Mouse (Mus musculus) spleen, adult 18-20 months (tissue): ENCODE data around the gene Abca4.

Experiments used
- DNase-seq, 2 experiments: peaks; one replicate each; pipeline ENCODE4 v3.0.0; 2022; ENCODE audit warnings: mixed read lengths in 2 of 2

Gene Abca4

GRCm38 (mm10) chr3:122118651-122119214, 74.5 kb downstream of the Abca4 start:
- DNase-seq = no peak

GRCm38 (mm10) chr3:122119733-122120132, 75.5 kb downstream of the Abca4 start:
- DNase-seq = no peak

- no peak for DNase-seq
These were observed 76.0 kb downstream of the Abca4 start for GRCm38 (mm10) chr3:122120217-122120616.

GRCm38 (mm10) chr3:122122127-122122663, 78.0 kb downstream of the Abca4 start:
- DNase-seq = peak; percentile 42 to 63

GRCm38 (mm10) chr3:122122838-122123237, 78.6 kb downstream of the Abca4 start:
- no peak for DNase-seq

GRCm38 (mm10) chr3:122128999-122129493, 84.8 kb downstream of the Abca4 start:
- DNase-seq = no peak

- DNase-seq = no peak
These were observed 86.5 kb downstream of the Abca4 start for GRCm38 (mm10) chr3:122130771-122131170.

GRCm38 (mm10) chr3:122131633-122132032, 87.4 kb downstream of the Abca4 start:
- no peak for DNase-seq

GRCm38 (mm10) chr3:122133255-122133654, 89.0 kb downstream of the Abca4 start:
- DNase-seq = no peak

GRCm38 (mm10) chr3:122133840-122134239, 89.6 kb downstream of the Abca4 start:
- no peak for DNase-seq

GRCm38 (mm10) chr3:122140589-122141400, 96.6 kb downstream of the Abca4 start:
- DNase-seq = peak in 1 of 2 experiments; percentile 12

GRCm38 (mm10) chr3:122142256-122142922, 98.1 kb downstream of the Abca4 start:
- DNase-seq = no peak

GRCm38 (mm10) chr3:122143432-122143831, 99.2 kb downstream of the Abca4 start:
- DNase-seq = no peak

GRCm38 (mm10) chr3:122145430-122145829, 101.2 kb downstream of the Abca4 start:
- no peak for DNase-seq

- DNase-seq = no peak
These were observed 106.6 kb downstream of the Abca4 start for GRCm38 (mm10) chr3:122150836-122151235.

- no peak for DNase-seq
These were observed 108.2 kb downstream of the Abca4 start for GRCm38 (mm10) chr3:122152431-122152830.

- no peak for DNase-seq
These were observed 109.8 kb downstream of the Abca4 start for GRCm38 (mm10) chr3:122154080-122154479.

GRCm38 (mm10) chr3:122159447-122159846, 115.2 kb downstream of the Abca4 start:
- no peak for DNase-seq

GRCm38 (mm10) chr3:122169616-122170178, 125.5 kb downstream of the Abca4 start:
- DNase-seq = peak in 1 of 2 experiments; percentile 55

GRCm38 (mm10) chr3:122170621-122171309, 126.5 kb downstream of the Abca4 start:
- DNase-seq = no peak

- no peak for DNase-seq
These were observed 129.4 kb downstream of the Abca4 start for GRCm38 (mm10) chr3:122173526-122174150.

GRCm38 (mm10) chr3:122176018-122176417, 131.8 kb downstream of the Abca4 start:
- no peak for DNase-seq
